Mouse (Mus musculus) cerebellum, adult 2 months (tissue): ENCODE data around the gene Ldah.

ENCODE experiments used
- CTCF ChIP-seq: fragments of 200-500 bp; IDR thresholded peaks from 2 replicates; pipeline ENCODE4 v1.5.1; 2011; ENCODE audit warnings: low read depth, mild to moderate bottlenecking, control low read depth, low read length, moderate library complexity, borderline replicate concordance; ENCODE audit not compliant: insufficient read depth
- POLR2A ChIP-seq: fragments of 200-500 bp; IDR thresholded peaks from 2 replicates; pipeline ENCODE4 v1.6.1; 2011; ENCODE audit warnings: low read length, control low read depth, borderline replicate concordance; ENCODE audit not compliant: insufficient read depth

DNA sequence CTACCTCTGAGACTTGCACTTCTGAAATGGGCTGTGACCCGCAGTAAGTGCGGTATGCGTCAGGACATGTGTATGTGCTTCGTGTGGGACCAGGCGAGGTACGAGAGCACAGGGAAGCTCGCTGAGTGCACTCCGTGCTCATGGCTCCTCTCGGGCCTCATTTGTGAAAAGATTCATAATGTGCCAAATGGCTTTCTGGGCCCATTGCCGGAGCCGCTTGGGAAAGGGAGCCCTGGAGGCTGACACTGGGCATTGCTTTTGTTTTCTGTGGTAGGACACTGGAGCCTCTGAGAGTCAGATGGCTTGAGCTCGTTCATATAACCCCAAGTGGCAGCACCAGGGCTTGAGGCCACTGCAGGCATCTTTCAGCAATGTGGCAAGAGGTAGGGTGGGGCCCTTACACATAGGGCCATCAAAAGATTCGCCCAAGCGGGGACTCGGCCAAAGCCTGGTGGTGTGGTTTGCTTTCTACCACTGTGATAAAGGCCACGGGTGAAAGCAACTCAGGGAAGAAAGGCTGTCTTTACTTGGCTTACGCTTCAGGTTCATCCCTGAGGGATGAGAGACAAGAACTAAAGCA, 118.1 kb downstream of the Ldah start:
- TF ChIP-seq CTCF (0 out of 2 replicates have a peak, but pooled peaks have one; percentile 3), POLR2A (no peak)
